Mouse (Mus musculus) fibroblast of lung, adult 2 months (primary cell): ENCODE measurements around the gene Arhgap20.

Experiments used
- DNase-seq: peaks from one replicate; pipeline ENCODE4 v3.0.0-alpha.2; 2011; ENCODE audit warnings: low read depth

Gene Arhgap20

DNA sequence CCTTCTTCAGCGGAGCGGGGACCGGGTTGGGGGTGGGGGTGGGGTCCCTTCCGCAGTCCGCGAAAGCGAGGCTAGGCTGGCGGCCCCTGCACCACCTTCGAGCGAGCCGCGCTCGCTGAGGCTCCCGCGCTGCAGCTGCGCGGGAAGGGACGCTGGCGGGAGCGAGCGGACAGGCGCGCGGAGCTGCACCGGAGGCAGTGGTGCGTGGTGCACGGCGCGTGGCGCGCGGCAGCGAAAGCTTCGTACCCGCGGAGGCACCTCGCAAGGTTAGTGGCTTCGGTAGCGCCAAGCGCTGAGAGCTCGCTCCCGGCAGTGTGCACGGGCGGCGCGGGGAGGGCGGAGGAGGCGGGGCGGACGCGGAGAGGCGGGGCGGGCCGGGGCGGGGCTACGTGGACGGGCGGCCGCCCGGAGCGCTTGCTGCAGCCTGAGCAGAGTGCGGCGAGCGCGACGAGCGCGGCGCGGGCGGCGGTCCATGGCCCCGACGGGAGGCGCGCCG, at the start of gene Arhgap20:
TSS of gene Arhgap20 (plus strand) at position 417 of the 496 bp plus-strand sequence.
- DNase-seq = no peak

DNA sequence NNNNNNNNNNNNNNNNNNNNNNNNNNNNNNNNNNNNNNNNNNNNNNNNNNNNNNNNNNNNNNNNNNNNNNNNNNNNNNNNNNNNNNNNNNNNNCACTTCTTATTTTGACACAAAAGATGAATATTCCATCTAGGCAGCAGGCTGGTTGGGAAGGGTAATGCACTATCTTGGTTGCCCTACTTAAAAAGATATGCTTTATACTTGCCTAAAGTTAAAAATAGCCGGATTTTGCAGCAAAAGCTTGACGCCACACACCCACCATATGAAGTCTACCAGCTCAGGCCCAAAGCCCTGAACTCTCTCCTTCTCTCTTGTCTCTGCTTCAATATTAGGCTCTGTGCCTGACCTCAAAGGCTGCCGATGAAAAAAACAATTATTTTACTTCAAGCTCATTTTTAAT, 46.3 kb upstream of the Arhgap20 start:
- DNase-seq = no peak

DNA sequence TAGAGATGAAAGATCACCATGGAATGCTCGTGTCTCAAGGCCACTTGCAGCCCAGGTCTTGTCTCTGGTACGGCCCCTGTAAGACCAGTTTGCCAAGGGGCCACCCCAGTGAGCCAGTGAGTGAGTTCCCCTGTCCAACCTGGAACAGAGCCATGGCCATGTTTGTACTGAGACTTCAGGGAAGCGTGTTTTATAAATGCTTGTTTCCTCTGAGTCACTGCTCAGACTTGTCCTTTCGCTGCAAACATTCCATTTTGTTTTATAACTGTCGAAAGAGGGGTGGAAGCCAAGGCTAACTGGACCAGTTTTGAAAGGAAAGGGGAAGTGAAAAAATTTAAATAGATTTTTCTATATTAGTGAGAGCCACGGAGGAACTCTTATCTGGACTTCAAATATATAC, 37.2 kb upstream of the Arhgap20 start:
- peak; percentile 52 for DNase-seq

DNA sequence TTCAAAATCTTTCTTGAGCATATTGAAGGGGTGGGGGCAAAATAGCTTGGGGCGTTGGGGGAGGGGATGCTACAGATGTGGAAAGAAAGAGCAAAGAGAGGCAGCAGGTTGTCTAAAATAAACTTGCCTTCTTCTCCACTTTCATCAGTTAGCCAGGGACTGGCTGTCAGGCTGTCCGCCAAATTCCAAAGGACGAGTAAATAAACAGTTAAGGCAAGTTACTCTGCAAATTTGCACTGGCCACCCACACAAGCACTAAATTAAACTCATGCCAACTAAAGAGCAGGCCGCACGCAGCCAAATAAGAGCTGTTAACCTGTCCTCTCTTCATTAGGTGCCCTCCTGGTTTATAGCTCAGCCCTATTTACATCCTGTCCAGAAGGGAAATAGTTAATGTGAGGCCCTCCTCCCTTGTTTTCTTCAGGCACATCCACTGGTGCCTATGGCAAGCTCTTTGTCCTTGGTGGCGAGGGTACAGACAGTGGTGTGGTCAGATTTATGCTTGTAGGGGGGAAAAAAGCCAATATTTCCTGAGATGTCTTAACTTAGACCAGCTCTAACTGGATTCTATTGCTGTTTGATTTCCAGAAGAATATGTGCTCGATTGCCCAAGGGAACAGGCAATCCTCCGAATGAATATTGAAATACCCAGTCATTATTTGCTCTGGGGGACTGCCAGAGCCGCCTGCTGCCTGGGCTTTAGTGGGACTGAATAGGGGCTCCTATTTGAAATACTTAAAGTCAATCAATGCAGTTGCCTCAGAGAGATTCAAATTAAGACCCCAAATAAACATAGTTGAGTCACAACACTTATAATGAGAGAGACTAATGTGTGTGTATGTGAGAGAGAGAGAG, 29.7 kb upstream of the Arhgap20 start:
- no peak for DNase-seq

DNA sequence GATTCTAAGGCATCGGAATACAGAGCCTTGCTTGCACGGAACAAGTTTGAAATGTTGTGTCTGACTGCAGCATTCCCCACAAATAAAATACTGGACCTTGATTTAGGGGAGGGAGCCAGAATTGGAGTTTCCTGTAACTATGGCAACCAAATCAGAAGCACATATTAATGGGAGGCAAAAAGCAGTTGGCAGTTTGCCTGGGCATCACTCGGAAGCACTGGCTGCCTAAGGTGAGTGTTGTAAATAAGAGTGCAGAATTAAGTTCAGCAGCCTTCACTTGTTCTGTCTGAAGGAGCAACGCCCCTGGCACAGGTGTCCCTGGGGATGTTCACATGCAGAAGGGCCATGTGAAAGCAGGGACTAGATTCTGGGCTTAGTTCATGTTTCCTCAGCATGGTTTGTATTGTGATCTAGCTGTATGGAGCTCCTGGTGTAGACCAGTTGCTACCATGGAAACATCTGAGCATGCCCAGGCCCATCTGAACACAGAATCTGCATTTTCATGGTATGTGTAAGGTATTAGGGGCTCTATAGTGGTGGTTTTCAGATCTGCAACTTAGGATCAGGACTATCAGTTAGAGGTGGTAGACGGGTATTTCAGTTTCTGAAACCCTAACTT, 28.3 kb upstream of the Arhgap20 start:
- DNase-seq = no peak

DNA sequence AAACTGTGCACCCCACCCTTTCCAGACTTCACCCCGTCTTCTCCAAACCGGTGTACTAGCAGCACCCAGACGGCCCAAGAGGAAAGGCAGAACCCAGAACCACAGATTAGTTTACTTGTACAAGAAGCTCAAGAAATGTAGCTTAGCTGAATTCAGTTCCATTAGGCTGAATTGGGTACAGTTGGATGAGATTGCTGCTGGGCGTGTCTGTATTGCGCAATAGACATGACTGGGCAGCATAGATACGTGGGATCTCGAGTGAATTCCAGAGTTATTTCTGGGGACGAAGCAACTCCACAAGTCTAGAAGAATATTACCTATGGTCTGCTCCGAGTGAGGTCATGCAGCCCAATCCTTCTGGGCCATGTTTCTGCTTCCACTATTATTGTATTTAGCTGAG, 26.8 kb upstream of the Arhgap20 start:
- no peak for DNase-seq

DNA sequence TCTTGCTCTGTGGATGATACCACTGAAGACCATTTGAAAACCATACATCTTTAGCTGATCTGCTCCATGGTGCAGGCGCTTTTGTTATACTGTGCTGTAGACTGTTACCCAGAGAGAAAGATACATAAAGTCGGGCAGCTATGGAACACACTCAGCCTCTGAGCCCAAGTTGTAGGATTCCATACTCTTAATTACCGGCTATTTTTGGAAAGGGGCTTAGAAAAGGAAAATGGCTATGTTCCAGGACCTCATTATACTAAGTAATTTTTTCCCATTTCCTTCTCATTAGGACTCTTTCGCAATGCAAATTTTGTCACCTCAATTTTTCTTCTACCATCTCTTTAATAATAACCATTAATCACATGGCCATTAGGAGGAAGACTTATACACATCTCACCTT, 25.3 kb upstream of the Arhgap20 start:
- no peak for DNase-seq

DNA sequence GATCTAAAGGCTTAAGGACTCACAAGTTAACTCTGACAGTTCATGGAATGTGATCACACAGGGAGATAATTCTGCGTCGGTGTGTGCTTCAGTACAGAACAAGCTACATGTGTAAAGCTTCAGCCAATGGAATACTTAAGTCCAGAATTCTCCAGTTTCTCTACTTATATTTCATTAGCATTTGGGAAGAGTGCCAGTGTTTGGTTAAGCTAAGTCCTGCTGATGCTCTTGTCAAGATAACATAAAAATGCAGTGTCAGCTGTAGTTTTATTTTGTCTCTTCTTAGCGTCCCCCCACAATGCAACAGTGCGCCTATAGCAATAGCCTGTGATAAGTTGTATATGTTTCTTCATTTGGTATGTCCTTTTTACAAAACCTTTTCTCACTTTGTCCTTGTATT, 15.0 kb upstream of the Arhgap20 start:
- no peak for DNase-seq

DNA sequence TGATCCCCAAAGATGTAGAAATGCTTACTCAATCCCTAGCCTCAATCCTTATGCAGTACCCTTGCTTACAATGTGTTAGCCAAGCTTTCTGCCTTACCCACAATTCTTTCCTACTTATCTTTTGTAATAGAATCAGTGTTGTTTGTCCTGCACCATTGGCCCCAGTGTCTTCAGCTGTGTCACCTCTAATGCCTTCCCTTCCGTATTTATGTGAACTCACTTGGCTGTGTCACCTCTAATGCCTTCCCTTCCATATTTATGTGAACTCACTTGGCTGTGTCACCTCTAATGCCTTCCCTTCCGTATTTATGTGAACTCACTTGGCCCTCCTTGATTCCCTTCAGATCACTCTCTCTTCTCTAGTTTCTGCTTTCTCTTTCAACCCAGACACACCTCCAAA, 4.1 kb upstream of the Arhgap20 start:
- no peak for DNase-seq

DNA sequence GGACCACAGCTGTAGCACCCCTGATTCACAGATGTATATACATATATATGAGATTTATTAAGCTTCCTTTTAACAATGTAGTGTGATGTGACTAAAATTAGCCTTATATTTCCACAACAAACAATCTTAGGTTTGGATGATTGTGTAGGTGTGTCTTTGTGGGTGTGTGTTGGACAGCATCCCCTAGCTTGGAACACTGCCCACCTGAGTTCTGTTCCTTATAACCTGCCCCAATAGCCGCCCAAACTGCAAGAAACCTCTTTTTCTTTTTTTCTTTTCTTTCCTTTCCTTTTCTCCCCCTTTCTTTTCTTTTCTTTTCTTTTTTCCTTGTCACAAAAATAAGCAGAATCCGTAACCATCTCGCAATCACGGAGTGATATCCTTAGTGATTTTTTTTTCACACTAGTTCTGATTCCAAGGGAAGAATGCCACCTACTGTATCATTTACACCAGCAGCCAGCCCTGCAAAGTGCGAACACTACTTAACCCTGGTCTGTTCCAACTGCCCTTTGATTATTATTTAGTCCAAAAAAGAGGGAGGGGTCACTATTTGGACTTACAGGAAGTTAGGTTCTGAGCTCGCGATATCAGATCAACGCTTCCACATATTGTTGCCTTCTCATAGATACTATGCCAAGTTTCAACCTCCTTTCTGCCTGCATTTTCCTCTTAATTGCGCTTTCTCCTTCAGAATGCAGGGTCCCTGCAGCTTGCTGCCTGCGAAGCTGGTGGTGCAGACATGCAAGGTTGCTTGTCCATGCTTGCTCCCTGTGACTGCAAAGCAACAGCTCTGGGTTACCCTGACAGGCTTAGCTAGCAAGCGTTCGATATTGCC, 879 bp upstream of the Arhgap20 start:
- DNase-seq = peak; percentile 35

DNA sequence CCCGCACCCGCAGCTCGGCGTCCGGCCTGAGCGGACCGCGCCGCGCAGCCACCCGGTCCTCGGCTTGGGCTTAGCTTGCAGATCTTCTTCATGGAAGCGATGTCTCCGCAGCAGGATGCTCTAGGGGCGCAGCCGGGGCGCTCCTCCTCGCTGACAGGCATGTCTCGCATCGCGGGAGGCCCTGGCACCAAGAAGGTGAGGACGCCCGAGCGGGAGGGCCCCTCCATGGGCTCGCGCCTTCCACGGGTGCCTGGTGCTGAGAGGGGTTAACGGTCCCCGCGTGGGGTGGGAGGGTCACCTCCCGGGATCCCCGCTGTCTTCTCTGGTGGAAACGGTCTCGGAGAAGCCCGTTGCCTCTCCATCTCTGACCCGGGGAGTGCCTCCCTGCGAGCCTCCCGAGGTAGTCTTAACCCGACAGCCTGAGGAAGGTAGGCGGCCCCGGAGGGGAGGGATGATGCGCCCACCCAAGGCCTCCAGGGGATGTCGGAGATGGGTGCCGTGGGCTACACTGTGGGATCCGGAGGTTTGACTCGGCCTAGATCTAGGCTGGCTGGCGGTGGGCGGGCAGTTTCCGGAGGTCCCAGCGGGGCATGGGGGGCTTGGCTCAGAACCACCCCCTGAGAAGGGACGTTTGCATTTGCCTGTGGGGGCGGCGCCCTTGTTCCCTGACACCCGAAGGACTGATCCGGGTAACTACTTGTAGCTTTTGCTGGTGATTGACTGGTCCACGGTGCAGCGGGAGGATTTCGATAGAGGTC, 459 bp downstream of the Arhgap20 start:
- no peak for DNase-seq

DNA sequence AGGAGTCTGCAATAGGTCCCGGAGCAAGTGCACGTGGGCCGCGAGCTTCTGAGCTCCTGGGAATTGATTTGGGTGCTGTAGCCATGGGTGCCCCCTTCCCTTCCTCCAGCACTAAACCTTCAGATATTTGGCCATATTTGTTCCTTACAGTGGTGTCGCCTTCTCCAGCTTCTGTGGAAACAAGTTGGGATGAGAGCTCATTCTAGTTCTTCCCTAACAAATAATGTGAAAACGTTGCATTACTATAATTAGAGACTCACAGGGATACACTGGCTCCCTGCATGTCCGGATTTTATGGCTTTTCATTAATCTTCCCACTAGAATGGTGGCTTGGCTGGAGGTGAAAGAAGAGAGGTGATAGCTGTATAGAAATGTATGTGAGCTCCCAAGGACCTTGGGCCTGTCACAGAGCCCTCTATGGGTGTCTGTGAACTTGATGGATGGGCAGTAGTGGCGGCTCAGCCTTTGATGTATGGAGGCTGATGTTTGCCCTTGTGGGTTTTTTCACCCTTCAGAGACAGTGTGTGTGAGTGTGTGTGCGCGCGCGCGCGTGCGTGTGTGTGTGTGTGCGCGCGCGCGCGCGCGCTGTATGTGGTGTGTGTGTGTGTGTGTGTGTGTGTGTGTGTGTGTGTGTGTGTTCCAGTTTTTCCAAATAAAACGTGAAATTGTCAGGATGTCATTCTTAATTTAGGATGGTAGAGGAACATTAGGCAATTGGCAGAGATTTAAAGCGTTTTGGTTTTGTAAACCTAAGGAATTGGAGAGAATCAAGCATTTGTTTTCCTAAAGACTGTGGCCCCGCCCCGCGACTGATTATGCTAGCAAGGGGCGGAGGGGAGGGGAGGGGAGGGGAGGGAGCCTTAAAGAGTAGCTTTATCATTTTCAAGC, 1.3 kb downstream of the Arhgap20 start:
- no peak for DNase-seq

DNA sequence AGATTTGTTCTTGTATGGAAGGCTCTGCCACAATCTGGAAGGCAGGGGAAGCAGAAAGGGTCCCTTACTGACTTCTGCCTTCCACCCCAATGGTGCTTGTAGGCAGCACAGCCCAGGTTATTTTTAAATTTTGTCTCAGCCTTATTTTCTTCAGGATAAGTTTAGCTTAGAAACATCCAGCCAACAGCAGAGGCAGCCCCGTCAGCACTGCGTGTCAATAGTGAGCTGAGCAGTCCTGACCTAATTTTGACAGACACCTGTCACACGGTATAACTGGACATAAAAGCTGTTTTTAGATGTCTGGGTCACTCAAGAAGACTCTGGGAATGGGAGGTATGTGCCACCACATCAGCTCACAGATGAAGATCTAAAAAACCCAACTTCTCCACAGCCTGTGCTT, 9.1 kb downstream of the Arhgap20 start:
- DNase-seq = no peak

DNA sequence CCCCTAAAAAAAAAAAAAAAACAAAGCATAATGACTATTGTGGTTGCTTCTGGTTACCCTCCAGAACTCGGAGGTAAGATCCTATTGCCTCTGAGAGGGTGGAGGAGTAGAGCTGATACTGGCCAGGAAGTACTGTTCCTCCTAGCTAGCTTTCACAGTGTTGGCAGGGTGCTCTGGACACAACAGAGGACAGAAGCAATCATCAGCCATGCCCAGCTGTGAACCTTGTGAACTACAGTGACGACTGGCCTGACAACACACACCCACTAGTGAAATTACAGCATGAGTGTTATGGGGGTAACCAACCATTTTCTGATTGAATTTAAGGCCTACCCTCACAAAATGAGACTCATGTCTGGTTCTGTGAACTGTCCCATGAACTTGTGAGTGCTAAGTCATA, 11.3 kb downstream of the Arhgap20 start:
- no peak for DNase-seq

DNA sequence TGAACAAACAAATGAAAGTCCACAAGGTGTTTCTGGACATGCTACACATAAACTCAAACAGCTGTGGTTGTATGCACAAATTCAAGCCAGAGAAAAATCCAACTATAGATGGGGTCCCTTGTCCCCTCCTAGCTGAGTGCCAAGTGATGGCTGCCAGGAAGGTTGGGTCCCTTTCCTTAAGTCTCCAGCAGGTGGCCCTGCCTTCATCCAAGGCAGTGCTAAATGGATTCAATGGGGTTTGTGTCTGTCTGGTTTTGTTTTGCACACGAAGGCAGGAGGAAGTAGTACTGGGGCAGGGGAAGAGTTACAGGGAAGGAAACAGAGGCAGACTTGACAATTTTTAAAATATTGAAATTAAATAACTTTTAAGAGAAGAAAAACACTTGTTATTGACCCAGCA, 12.0 kb downstream of the Arhgap20 start:
- no peak for DNase-seq

DNA sequence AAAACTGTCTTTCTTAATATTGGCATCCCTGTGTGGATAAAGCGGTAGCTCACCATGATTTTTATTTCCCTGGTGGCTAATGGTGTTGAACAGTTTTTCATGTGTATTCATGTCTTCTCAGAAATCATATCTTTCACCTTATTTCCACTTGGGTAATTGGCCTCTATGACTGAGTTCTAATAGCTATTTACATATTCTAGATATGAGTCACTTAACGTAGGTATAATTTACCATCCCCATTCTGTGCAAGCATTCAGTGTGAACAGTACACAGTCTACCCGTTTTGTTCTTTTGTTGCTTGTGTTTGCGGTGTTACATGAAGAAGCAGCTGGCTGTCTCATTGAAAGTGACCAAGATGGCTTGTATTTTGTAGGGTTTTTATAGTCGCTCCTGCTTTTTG, 14.1 kb downstream of the Arhgap20 start:
- no peak for DNase-seq

DNA sequence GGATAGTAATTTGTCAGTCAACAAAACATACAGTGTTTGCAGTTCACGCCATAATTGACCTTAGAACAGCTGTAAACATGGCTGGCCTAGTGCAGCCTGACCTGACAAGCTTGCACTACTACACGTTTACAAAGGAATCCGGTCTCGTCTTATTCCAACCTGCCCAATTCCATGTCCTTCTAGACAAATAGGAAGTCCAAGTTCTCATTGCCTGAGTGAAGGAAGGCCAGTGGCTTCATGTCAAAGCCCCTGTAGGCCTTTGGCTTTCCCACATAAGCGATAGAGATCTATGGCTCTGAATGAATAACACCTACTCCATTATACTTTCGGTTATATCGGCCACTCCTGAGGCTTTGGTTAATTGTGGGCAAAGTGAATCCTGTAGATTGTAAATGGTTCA, 16.0 kb downstream of the Arhgap20 start:
- no peak for DNase-seq

DNA sequence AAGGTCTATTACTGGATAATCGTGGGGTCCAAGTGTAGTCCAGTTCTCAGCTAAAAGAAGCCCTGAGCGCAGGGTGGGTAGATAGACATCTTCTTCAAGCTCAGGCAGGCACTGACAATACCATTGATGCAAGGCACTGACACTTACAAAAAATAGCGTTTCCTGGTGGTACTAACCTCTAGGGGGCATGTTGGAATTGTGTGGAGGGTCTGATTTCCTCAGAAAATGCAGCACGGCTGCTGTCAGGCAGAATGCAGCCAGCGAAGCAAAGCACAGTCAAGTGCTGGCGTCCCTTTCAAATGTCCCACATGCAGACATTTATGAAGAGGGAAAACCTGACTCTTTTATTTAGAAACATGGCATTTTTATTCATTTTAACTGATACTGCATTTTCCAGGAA, 22.2 kb downstream of the Arhgap20 start:
- no peak for DNase-seq

DNA sequence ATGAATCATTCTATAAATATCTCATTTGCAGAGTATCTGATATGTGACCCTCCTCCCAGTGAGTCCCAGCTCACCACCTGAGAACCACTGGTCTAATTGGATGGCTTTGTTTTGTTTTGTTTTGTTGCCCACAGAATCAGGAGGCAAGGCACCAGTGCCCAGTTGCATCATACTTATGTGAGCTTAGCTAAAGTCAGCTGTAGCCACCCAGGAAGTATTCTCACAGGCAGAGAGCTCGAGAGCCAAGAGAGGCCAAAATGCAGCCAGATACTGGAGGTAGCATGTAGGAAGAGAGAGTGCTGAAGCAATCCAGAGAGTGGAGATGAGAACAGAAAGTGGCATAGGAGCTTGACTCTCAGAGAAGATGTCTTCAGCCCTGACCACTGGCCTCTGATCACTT, 23.3 kb downstream of the Arhgap20 start:
- DNase-seq = no peak

DNA sequence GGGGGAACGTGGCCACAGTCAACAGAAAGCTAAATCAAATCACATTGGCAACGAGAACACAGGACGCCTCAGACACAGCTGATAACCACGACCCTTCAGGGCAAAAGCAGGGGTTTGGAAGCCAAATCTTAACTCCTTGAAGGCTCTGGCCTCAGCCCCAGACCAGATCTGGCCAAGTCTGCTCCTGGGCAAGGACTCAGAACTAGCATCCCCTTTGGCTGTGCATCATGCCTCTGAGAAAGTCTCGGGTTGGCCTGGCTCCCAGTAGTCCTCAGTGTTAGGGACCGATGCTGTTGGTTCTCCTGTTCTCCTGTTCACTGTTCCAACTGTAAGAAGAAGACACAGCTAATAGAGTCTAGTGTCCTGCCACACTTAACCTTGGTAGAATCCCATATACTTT, 30.1 kb downstream of the Arhgap20 start:
- no peak for DNase-seq

DNA sequence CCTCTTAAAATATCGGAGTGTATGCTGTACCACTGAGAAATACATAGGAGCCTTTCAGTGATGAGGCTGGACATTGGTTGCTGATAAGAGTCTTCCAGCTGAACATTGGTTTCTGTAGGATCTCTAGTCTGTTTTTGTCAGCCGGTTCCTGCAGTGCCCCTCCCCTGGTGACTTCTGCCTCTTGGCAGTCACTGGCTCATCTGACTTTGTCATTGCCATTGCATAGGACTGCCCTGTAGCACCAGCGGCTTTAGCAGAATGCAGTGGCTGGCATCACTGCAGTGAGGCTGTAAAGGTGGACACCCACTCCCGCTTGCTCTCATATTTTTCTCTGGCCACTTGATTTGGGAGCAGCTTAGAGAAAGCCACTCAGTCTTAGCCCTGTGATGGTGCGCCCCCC, 33.1 kb downstream of the Arhgap20 start:
- no peak for DNase-seq
